Mouse (Mus musculus): ENCODE data around the gene Gsto2.

DNA sequence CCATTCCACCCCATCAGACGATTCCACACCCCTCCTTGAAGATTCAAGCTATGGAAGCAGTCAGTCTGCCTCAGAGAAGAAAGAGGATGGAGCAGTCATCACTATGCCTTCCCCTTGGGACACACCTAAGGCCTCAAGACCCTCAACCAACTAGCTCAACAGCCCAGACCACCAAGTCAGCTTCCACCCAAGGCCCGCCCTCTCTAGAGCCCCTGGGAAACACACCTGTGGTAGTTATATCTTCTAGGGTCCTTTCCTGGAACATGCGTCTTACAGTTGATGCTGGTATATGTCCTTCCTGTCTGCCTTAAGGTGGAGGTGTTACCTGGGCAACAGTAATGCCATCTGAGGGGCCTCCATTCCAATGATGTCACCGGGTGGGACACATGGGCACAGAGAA lies 48.9 kb downstream of the Gsto2 start:
- TF ChIP-seq CTCF (IDR thresholded peaks at IDR 0.05; ENCODE audit: borderline replicate concordance, control insufficient read depth, extremely low read depth, insufficient read depth, low read length, poor library complexity) (no peak), POLR2A (IDR thresholded peaks at IDR 0.05; ENCODE audit: control insufficient read depth, extremely low read depth, insufficient read depth, low read length, poor library complexity) (no peak)

Measured in thymus, adult 2 months (tissue).